Mouse (Mus musculus): ENCODE measurements at regions not wholly inside any gene's neighbourhood (a gene's known extent, or its start where the extent isn't known, plus 50 kb on each side); places are given as distances from the start of the nearest gene placed in this dataset.

- Histone ChIP-seq H3K27me3 (replicated peaks; ENCODE audit: control insufficient read depth, insufficient read depth, low read length) (no peaks in the 10 kb centered on the region), H3K9ac (ENCODE audit: low read length) (no peak overlapping the region), H3K4me2 (ENCODE audit: low read length) (no peak overlapping the region), H3K4me1 (replicated peaks; ENCODE audit: control insufficient read depth, insufficient read depth, low read length) (no peaks in the 10 kb centered on the region), H3K4me3 (ENCODE audit: low read depth, low read length) (no peak overlapping the region), H3K27ac (ENCODE audit: low read depth) (no peak overlapping the region), H3K36me3 (ENCODE audit: control insufficient read depth, insufficient read depth, low read length) (no peaks in the 10 kb centered on the region), H3K9me3 (ENCODE audit: control insufficient read depth, low read length) (no peaks in the 10 kb centered on the region)
- DNase-seq (ENCODE audit: low spot score) = no peak
- ATAC-seq (replicated peaks; ENCODE audit: low FRiP score, low TSS enrichment, low read depth) = no peak
Measured at GRCm38 (mm10) chr15:61718486-61718885, 795.7 kb upstream of the A1bg start.

- H3K4me1 ChIP-seq (replicated peaks; ENCODE audit: control insufficient read depth, insufficient read depth, low read length) = no peaks in the 10 kb centered on the region
- no peaks in the 10 kb centered on the region for H3K27me3 ChIP-seq (replicated peaks; ENCODE audit: control insufficient read depth, insufficient read depth, low read length)
- no peak for DNase-seq (ENCODE audit: low spot score)
- no peak for ATAC-seq (replicated peaks; ENCODE audit: low FRiP score, low TSS enrichment, low read depth)
- no peaks in the 10 kb centered on the region for H3K9me3 ChIP-seq (ENCODE audit: control insufficient read depth, low read length)
- no peak overlapping the region for H3K27ac ChIP-seq (ENCODE audit: low read depth)
- WGBS = 67% methylated on average over 1 of the region's 1 CpGs
- H3K9ac ChIP-seq (ENCODE audit: low read length) = no peak overlapping the region
- no peak overlapping the region for H3K4me2 ChIP-seq (ENCODE audit: low read length)
- H3K36me3 ChIP-seq (ENCODE audit: control insufficient read depth, insufficient read depth, low read length) = no peaks in the 10 kb centered on the region
- no peak overlapping the region for H3K4me3 ChIP-seq (ENCODE audit: low read depth, low read length)
Measured at GRCm38 (mm10) chr15:61717216-61717615, 794.4 kb upstream of the A1bg start.

- no peak overlapping the region for H3K4me3 ChIP-seq (ENCODE audit: low read depth, low read length)
- H3K27ac ChIP-seq (ENCODE audit: low read depth) = no peak overlapping the region
- 84% methylated on average over 2 of the region's 2 CpGs for WGBS
- H3K9ac ChIP-seq (ENCODE audit: low read length) = no peak overlapping the region
- H3K4me2 ChIP-seq (ENCODE audit: low read length) = no peak overlapping the region
- DNase-seq (ENCODE audit: low spot score) (no peak), ATAC-seq (replicated peaks; ENCODE audit: low FRiP score, low TSS enrichment, low read depth) (no peak)
- no peaks in the 10 kb centered on the region for H3K9me3 ChIP-seq (ENCODE audit: control insufficient read depth, low read length)
- H3K27me3 ChIP-seq (replicated peaks; ENCODE audit: control insufficient read depth, insufficient read depth, low read length) = no peaks in the 10 kb centered on the region
- H3K4me1 ChIP-seq (replicated peaks; ENCODE audit: control insufficient read depth, insufficient read depth, low read length) = no peaks in the 10 kb centered on the region
- no peaks in the 10 kb centered on the region for H3K36me3 ChIP-seq (ENCODE audit: control insufficient read depth, insufficient read depth, low read length)
Measured at GRCm38 (mm10) chr15:61713953-61714352, 791.1 kb upstream of the A1bg start.

GRCm38 (mm10) chr15:61708928-61709327 is 786.1 kb upstream of the A1bg start:
- H3K27ac ChIP-seq (ENCODE audit: low read depth) = no peak overlapping the region
- no peak for DNase-seq (ENCODE audit: low spot score)
- no peaks in the 10 kb centered on the region for H3K9me3 ChIP-seq (ENCODE audit: control insufficient read depth, low read length)
- H3K4me1 ChIP-seq (replicated peaks; ENCODE audit: control insufficient read depth, insufficient read depth, low read length) = no peaks in the 10 kb centered on the region
- H3K36me3 ChIP-seq (ENCODE audit: control insufficient read depth, insufficient read depth, low read length) = no peaks in the 10 kb centered on the region
- no peak for ATAC-seq (replicated peaks; ENCODE audit: low FRiP score, low TSS enrichment, low read depth)
- no peak overlapping the region for H3K4me2 ChIP-seq (ENCODE audit: low read length)
- no peak overlapping the region for H3K4me3 ChIP-seq (ENCODE audit: low read depth, low read length)
- WGBS = 76% methylated on average over 4 of the region's 4 CpGs
- H3K27me3 ChIP-seq (replicated peaks; ENCODE audit: control insufficient read depth, insufficient read depth, low read length) = no peaks in the 10 kb centered on the region
- no peak overlapping the region for H3K9ac ChIP-seq (ENCODE audit: low read length)

GRCm38 (mm10) chr15:61707952-61708351 is 785.1 kb upstream of the A1bg start:
- Histone ChIP-seq H3K9ac (ENCODE audit: low read length) (no peak overlapping the region), H3K4me2 (ENCODE audit: low read length) (no peak overlapping the region), H3K4me1 (replicated peaks; ENCODE audit: control insufficient read depth, insufficient read depth, low read length) (no peaks in the 10 kb centered on the region), H3K9me3 (ENCODE audit: control insufficient read depth, low read length) (no peaks in the 10 kb centered on the region), H3K36me3 (ENCODE audit: control insufficient read depth, insufficient read depth, low read length) (no peaks in the 10 kb centered on the region), H3K4me3 (ENCODE audit: low read depth, low read length) (no peak overlapping the region), H3K27me3 (replicated peaks; ENCODE audit: control insufficient read depth, insufficient read depth, low read length) (no peaks in the 10 kb centered on the region), H3K27ac (ENCODE audit: low read depth) (no peak overlapping the region)
- no peak for ATAC-seq (replicated peaks; ENCODE audit: low FRiP score, low TSS enrichment, low read depth)
- DNase-seq (ENCODE audit: low spot score) = no peak
- WGBS = 75% methylated on average over 6 of the region's 6 CpGs

GRCm38 (mm10) chr15:61692679-61693078 is 769.9 kb upstream of the A1bg start:
- WGBS = 86% methylated on average over 1 of the region's 1 CpGs
- DNase-seq (ENCODE audit: low spot score) = no peak

GRCm38 (mm10) chr15:61690425-61690824 is 767.6 kb upstream of the A1bg start:
- ATAC-seq (replicated peaks; ENCODE audit: low FRiP score, low TSS enrichment, low read depth) (no peak), DNase-seq (ENCODE audit: low spot score) (no peak)
- H3K9ac ChIP-seq (ENCODE audit: low read length) = no peak overlapping the region

More at GRCm38 (mm10) chr15:61692679-61693078, 769.9 kb upstream of the A1bg start:
- H3K9me3 ChIP-seq (ENCODE audit: control insufficient read depth, low read length) = 0 out of 2 replicates have a peak, but pooled peaks cover 4% of the 10 kb centered on the region
- ATAC-seq (replicated peaks; ENCODE audit: low FRiP score, low TSS enrichment, low read depth) = no peak
- H3K4me3 ChIP-seq (ENCODE audit: low read depth, low read length) = no peak overlapping the region
- H3K27me3 ChIP-seq (replicated peaks; ENCODE audit: control insufficient read depth, insufficient read depth, low read length) = no peaks in the 10 kb centered on the region
- no peaks in the 10 kb centered on the region for H3K36me3 ChIP-seq (ENCODE audit: control insufficient read depth, insufficient read depth, low read length)
- no peaks in the 10 kb centered on the region for H3K4me1 ChIP-seq (replicated peaks; ENCODE audit: control insufficient read depth, insufficient read depth, low read length)
- H3K4me2 ChIP-seq (ENCODE audit: low read length) = no peak overlapping the region
- H3K9ac ChIP-seq (ENCODE audit: low read length) = no peak overlapping the region
- H3K27ac ChIP-seq (ENCODE audit: low read depth) = no peak overlapping the region

GRCm38 (mm10) chr15:61689776-61690397 is 767.1 kb upstream of the A1bg start:
- H3K36me3 ChIP-seq (ENCODE audit: control insufficient read depth, insufficient read depth, low read length) = no peaks in the 10 kb centered on the region
- H3K9ac ChIP-seq (ENCODE audit: low read length) = no peak overlapping the region
- 53% methylated on average over 12 of the region's 12 CpGs for WGBS
- H3K9me3 ChIP-seq (ENCODE audit: control insufficient read depth, low read length) = 0 out of 2 replicates have a peak, but pooled peaks cover 4% of the 10 kb centered on the region
- no peaks in the 10 kb centered on the region for H3K27me3 ChIP-seq (replicated peaks; ENCODE audit: control insufficient read depth, insufficient read depth, low read length)
- H3K4me2 ChIP-seq (ENCODE audit: low read length) = no peak overlapping the region
- H3K27ac ChIP-seq (ENCODE audit: low read depth) = no peak overlapping the region
- no peak overlapping the region for H3K4me3 ChIP-seq (ENCODE audit: low read depth, low read length)
- H3K4me1 ChIP-seq (replicated peaks; ENCODE audit: control insufficient read depth, insufficient read depth, low read length) = no peaks in the 10 kb centered on the region
- peak; percentile 56 for DNase-seq (ENCODE audit: low spot score)
- 0 out of 2 replicates have a peak, but pooled peaks have one; percentile 19 for ATAC-seq (replicated peaks; ENCODE audit: low FRiP score, low TSS enrichment, low read depth)

More at GRCm38 (mm10) chr15:61690425-61690824, 767.6 kb upstream of the A1bg start:
- H3K4me3 ChIP-seq (ENCODE audit: low read depth, low read length) = no peak overlapping the region
- 81% methylated on average over 13 of the region's 13 CpGs for WGBS
- H3K4me1 ChIP-seq (replicated peaks; ENCODE audit: control insufficient read depth, insufficient read depth, low read length) = no peaks in the 10 kb centered on the region
- no peaks in the 10 kb centered on the region for H3K36me3 ChIP-seq (ENCODE audit: control insufficient read depth, insufficient read depth, low read length)
- H3K27ac ChIP-seq (ENCODE audit: low read depth) = no peak overlapping the region
- 0 out of 2 replicates have a peak, but pooled peaks cover 4% of the 10 kb centered on the region for H3K9me3 ChIP-seq (ENCODE audit: control insufficient read depth, low read length)
- no peaks in the 10 kb centered on the region for H3K27me3 ChIP-seq (replicated peaks; ENCODE audit: control insufficient read depth, insufficient read depth, low read length)
- no peak overlapping the region for H3K4me2 ChIP-seq (ENCODE audit: low read length)

- no peak for ATAC-seq (replicated peaks; ENCODE audit: low FRiP score, low TSS enrichment, low read depth)
- Histone ChIP-seq H3K4me3 (ENCODE audit: low read depth, low read length) (no peak overlapping the region), H3K9me3 (ENCODE audit: control insufficient read depth, low read length) (0 out of 2 replicates have a peak, but pooled peaks cover 3% of the 10 kb centered on the region), H3K36me3 (ENCODE audit: control insufficient read depth, insufficient read depth, low read length) (no peaks in the 10 kb centered on the region), H3K9ac (ENCODE audit: low read length) (no peak overlapping the region), H3K27me3 (replicated peaks; ENCODE audit: control insufficient read depth, insufficient read depth, low read length) (no peaks in the 10 kb centered on the region), H3K27ac (ENCODE audit: low read depth) (no peak overlapping the region), H3K4me1 (replicated peaks; ENCODE audit: control insufficient read depth, insufficient read depth, low read length) (no peaks in the 10 kb centered on the region), H3K4me2 (ENCODE audit: low read length) (no peak overlapping the region)
- DNase-seq (ENCODE audit: low spot score) = no peak
- WGBS = 78% methylated on average over 4 of the region's 4 CpGs
Measured at GRCm38 (mm10) chr15:61682968-61683367, 760.2 kb upstream of the A1bg start.

All from intestine, embryonic 14.5 days (tissue).